Comparison of ENCODE assay signal across 8 mouse cellular contexts in genomic region chr8:105516018-105516645, GRCm38 (mm10). TPM values are rescaled to one million over a fixed set of nuclear protein-coding genes. Genes with fewer than 3 reads are reported as not detected.
DNase-seq lines count a peak whose midpoint lies in the region; ATAC-seq lines count a peak whose summit lies in the region.

No protein-coding gene starts in this region.

- H3K9me3 ChIP-seq in heart, embryonic 16.5 days (replicated peaks; ENCODE audit: control insufficient read depth, low read length): no peaks in the 10 kb centered on the region
- H3K9me3 ChIP-seq in liver, embryonic 13.5 days (replicated peaks): no peaks in the 10 kb centered on the region

- H3K36me3 ChIP-seq in heart, embryonic 16.5 days (ENCODE audit: control insufficient read depth, insufficient read depth): no peaks in the 10 kb centered on the region
- H3K36me3 ChIP-seq in liver, embryonic 13.5 days: no peaks in the 10 kb centered on the region

- peak overlapping the region; percentile 53 for H3K4me2 ChIP-seq in heart, embryonic 16.5 days (ENCODE audit: low read depth, low read length)
- 0 out of 2 replicates have a peak overlapping the region, but pooled peaks have one; percentile 3 for H3K4me2 ChIP-seq in liver, embryonic 13.5 days

- H3K4me3 ChIP-seq in heart, embryonic 16.5 days (ENCODE audit: low read length): peak overlapping the region; percentile 19; the same call in 1 of the 2 replicates
- H3K4me3 ChIP-seq in liver, embryonic 13.5 days (replicated peaks): no peak overlapping the region

- peaks cover 25% of the 10 kb centered on the region for H3K4me1 ChIP-seq in heart, embryonic 16.5 days (ENCODE audit: control insufficient read depth, insufficient read depth, low read length)
- peaks cover 40% of the 10 kb centered on the region for H3K4me1 ChIP-seq in liver, embryonic 13.5 days (replicated peaks)

- WGBS in heart, embryonic 16.5 days: 14% methylated on average over 12 of the region's 12 CpGs
- 12% methylated on average over 12 of the region's 12 CpGs for WGBS in liver, embryonic 13.5 days (ENCODE audit: insufficient replicate concordance)

- no peak overlapping the region for H3K27ac ChIP-seq in heart, embryonic 16.5 days (ENCODE audit: low read length)
- H3K27ac ChIP-seq in liver, embryonic 13.5 days: no peak overlapping the region

- peaks cover 36% of the 10 kb centered on the region for H3K27me3 ChIP-seq in heart, embryonic 16.5 days (ENCODE audit: control insufficient read depth, insufficient read depth, low read length)
- peaks cover 60% of the 10 kb centered on the region for H3K27me3 ChIP-seq in liver, embryonic 13.5 days

- peak; percentile 88 for DNase-seq in brain, adult 2 months (ENCODE audit: low read depth, low spot score)
- peak; percentile 86 for DNase-seq in kidney, postnatal 14 days
- peak; percentile 61 for DNase-seq in liver, embryonic 13.5 days
- peak; percentile 62 to 73 for DNase-seq in natural killer cell, adult 2 months (ENCODE audit: low spot score in 2 of 2)
- peak; percentile 71 to 89 for DNase-seq in spleen, postnatal 4 days (ENCODE audit: low spot score in 2 of 2)

- ATAC-seq in CD4-positive, CD25-positive, alpha-beta regulatory T cell, adult 4 months: peak; percentile 41
- ATAC-seq in erythroblast, adult 5-6 weeks (replicated peaks; ENCODE audit: low FRiP score, poor library complexity, severe bottlenecking): peak; percentile 76
- peak; percentile 37; the same call in 1 of the 2 replicates for ATAC-seq in heart, embryonic 16.5 days (replicated peaks; ENCODE audit: extremely low read depth, insufficient read depth, low FRiP score)
- ATAC-seq in liver, embryonic 13.5 days (ENCODE audit: low read depth): no peak

- H3K9ac ChIP-seq in heart, embryonic 16.5 days (ENCODE audit: low read length): no peak overlapping the region
- H3K9ac ChIP-seq in liver, embryonic 13.5 days: no peak overlapping the region

RNA-seq across cellular contexts. Expression of gene Hsd11b2, which starts 2.4 kb away (rescaled TPM):
- not detected for polyA plus RNA-seq in CD4-positive, CD25-positive, alpha-beta regulatory T cell, adult 4 months (2017; shearing (Covaris generic))
- 2.3 TPM in 1 of 2 replicates, not detected in the other for total RNA-seq in erythroblast, adult 5-6 weeks (2015; ENCODE audit: low replicate concordance)
- total RNA-seq in erythroblast, adult 5-6 weeks (2017; ENCODE audit: low replicate concordance): not detected in 2 replicates
- 0.24 and 0.25 TPM in 2 replicates for polyA plus RNA-seq in heart, embryonic 16.5 days (2015; fragmentation: Nextera tagmentation; extraction: Ambion mirVana)
- 1.5 and 2.2 TPM in 2 replicates for polyA plus RNA-seq in liver, embryonic 13.5 days (2015; fragmentation: Nextera tagmentation; extraction: Ambion mirVana)

RNA-seq across cellular contexts. Expression of gene Zdhhc1, which starts 19.4 kb away (rescaled TPM):
- polyA plus RNA-seq in CD4-positive, CD25-positive, alpha-beta regulatory T cell, adult 4 months (2017; shearing (Covaris generic)): 1 to 10 TPM in 1 of 2 experiments, under 1 TPM in 1; 0.97 to 1.5 TPM
- not detected in 2 replicates for total RNA-seq in erythroblast, adult 5-6 weeks (2015; ENCODE audit: low replicate concordance)
- 0.17 and 0.42 TPM in 2 replicates for total RNA-seq in erythroblast, adult 5-6 weeks (2017; ENCODE audit: low replicate concordance)
- 26.3 and 31.3 TPM in 2 replicates for polyA plus RNA-seq in heart, embryonic 16.5 days (2015; fragmentation: Nextera tagmentation; extraction: Ambion mirVana)
- polyA plus RNA-seq in liver, embryonic 13.5 days (2015; fragmentation: Nextera tagmentation; extraction: Ambion mirVana): 2.1 TPM in 2 replicates

RNA-seq across cellular contexts. Expression of gene Tppp3, which starts 44.8 kb away (rescaled TPM):
- 1 to 10 TPM; 1.2 to 1.4 TPM for polyA plus RNA-seq in CD4-positive, CD25-positive, alpha-beta regulatory T cell, adult 4 months (2017; shearing (Covaris generic))
- not detected in 2 replicates for total RNA-seq in erythroblast, adult 5-6 weeks (2015; ENCODE audit: low replicate concordance)
- total RNA-seq in erythroblast, adult 5-6 weeks (2017; ENCODE audit: low replicate concordance): not detected in 2 replicates
- polyA plus RNA-seq in heart, embryonic 16.5 days (2015; fragmentation: Nextera tagmentation; extraction: Ambion mirVana): 38.7 and 40.0 TPM in 2 replicates
- 1.6 and 1.8 TPM in 2 replicates for polyA plus RNA-seq in liver, embryonic 13.5 days (2015; fragmentation: Nextera tagmentation; extraction: Ambion mirVana)

RNA-seq across cellular contexts. Expression of gene Atp6v0d1, which starts 49.7 kb away (rescaled TPM):
- 10 to 100 TPM; 33.7 to 36.8 TPM for polyA plus RNA-seq in CD4-positive, CD25-positive, alpha-beta regulatory T cell, adult 4 months (2017; shearing (Covaris generic))
- 72.8 and 90.9 TPM in 2 replicates for total RNA-seq in erythroblast, adult 5-6 weeks (2015; ENCODE audit: low replicate concordance)
- total RNA-seq in erythroblast, adult 5-6 weeks (2017; ENCODE audit: low replicate concordance): 46.0 and 50.9 TPM in 2 replicates
- 62.4 and 63.7 TPM in 2 replicates for polyA plus RNA-seq in heart, embryonic 16.5 days (2015; fragmentation: Nextera tagmentation; extraction: Ambion mirVana)
- 49.4 and 52.7 TPM in 2 replicates for polyA plus RNA-seq in liver, embryonic 13.5 days (2015; fragmentation: Nextera tagmentation; extraction: Ambion mirVana)

Comparison
In these comparisons a context has a peak if more than half of its experiments do, and no peak if none do; other contexts are left out.
1. RNA of gene Tppp3, which starts 44.8 kb away (polyA plus RNA-seq): 38.7 to 40.0 TPM in heart, embryonic 16.5 days; 1.6 to 1.8 TPM in liver, embryonic 13.5 days and 1.2 to 1.4 TPM in CD4-positive, CD25-positive, alpha-beta regulatory T cell, adult 4 months; every median in the first group is over 10 times any median in the second.
2. Peak in every context shown above with its lines, with median percentiles within 50 percentile points of each other: DNase-seq.